Mouse (Mus musculus) heart, embryonic 10.5 days (tissue): ENCODE data around the gene Tas2r138. TPM values are rescaled to one million over a fixed set of nuclear protein-coding genes. Genes with fewer than 3 reads are reported as not detected.
"Not testable (repeated sequence)": the region's sequence is repeated elsewhere in the genome, so short reads cannot be mapped to it uniquely, and the experiment has no call there.

Experiments
- DNase-seq: peaks from one replicate; pipeline ENCODE4 v3.0.0-alpha.2; 2017; ENCODE audit warnings: low spot score
- H3K27ac ChIP-seq: fragments of 300-500 bp; sonication (generic); 2 replicates; pipeline ENCODE4 v1.5.1; 2016; ENCODE audit warnings: mild to moderate bottlenecking
- H3K27me3 ChIP-seq: fragments of 300-500 bp; sonication (generic); 2 replicates; pipeline ENCODE4 v1.6.1; 2016; ENCODE audit warnings: mild to moderate bottlenecking; ENCODE audit not compliant: poor library complexity, insufficient read depth, severe bottlenecking
- H3K36me3 ChIP-seq: fragments of 300-500 bp; sonication (generic); 2 replicates; pipeline ENCODE4 v1.6.1; 2016; ENCODE audit warnings: mild to moderate bottlenecking, moderate library complexity
- H3K4me1 ChIP-seq: fragments of 300-500 bp; sonication (generic); 2 replicates; pipeline ENCODE4 v1.6.1; 2016; ENCODE audit warnings: mild to moderate bottlenecking
- H3K4me3 ChIP-seq: fragments of 300-500 bp; sonication (generic); 2 replicates; pipeline ENCODE4 v1.5.1; 2016; ENCODE audit warnings: mild to moderate bottlenecking, moderate library complexity
- H3K9me3 ChIP-seq: fragments of 300-500 bp; sonication (generic); 2 replicates; pipeline ENCODE4 v1.6.1; 2016; ENCODE audit warnings: mild to moderate bottlenecking, moderate library complexity
- WGBS: fragments of 180-500 bp; shearing (Covaris S2); methylation state at CpG from one replicate; pipeline ENCODE4 v1.1.7; 2016; 5-methylcytosine and 5-hydroxymethylcytosine counted together
- polyA plus RNA-seq: library from polyadenylated mRNA; unstranded; fragments of >200 nt; fragmentation: Nextera tagmentation; extraction: Ambion mirVana; gene quantifications from 2 replicates; pipeline ENCODE4 v1.2.1, GENCODE M21; 2016

The Tas2r138 gene
- polyA plus RNA-seq, 1 experiment from 2014 or later, result not detected

DNA sequence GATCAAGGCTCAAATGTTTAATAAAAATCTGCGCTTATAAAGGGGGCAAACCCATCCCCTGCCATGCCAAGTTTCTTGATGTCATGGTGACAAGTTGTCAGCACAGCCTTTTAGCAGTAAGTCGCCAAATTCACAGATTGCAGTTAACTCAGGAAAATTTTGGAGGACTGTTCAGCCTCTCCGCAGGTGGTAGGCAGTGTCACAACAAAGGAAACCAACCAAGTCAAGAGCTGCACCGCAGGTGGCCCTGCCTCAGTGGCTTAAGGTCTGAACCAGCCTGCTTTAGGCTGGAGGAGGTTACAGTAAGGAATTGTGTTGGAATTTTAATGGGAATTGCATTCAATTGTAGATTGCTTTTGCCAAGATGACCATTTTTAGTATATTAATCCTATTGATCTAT is 14.6 kb downstream of the Tas2r138 start:
- H3K4me1 ChIP-seq, H3K27me3 ChIP-seq, H3K4me3 ChIP-seq, H3K36me3 ChIP-seq, H3K9me3 ChIP-seq, H3K27ac ChIP-seq, DNase-seq: not testable (repeated sequence)
- 29% methylated on average over 4 of the region's 4 CpGs for WGBS

GRCm38 (mm10) chr6:40594804-40595550 is 18.1 kb downstream of the Tas2r138 start:
- Histone ChIP-seq H3K27me3 (no peaks in the 10 kb centered on the region), H3K9me3 (no peaks in the 10 kb centered on the region), H3K36me3 (no peaks in the 10 kb centered on the region), H3K27ac (no peak overlapping the region), H3K4me3 (no peak overlapping the region), H3K4me1 (no peaks in the 10 kb centered on the region)
- DNase-seq, result no peak
- 76% methylated on average over 3 of the region's 3 CpGs for WGBS

DNA sequence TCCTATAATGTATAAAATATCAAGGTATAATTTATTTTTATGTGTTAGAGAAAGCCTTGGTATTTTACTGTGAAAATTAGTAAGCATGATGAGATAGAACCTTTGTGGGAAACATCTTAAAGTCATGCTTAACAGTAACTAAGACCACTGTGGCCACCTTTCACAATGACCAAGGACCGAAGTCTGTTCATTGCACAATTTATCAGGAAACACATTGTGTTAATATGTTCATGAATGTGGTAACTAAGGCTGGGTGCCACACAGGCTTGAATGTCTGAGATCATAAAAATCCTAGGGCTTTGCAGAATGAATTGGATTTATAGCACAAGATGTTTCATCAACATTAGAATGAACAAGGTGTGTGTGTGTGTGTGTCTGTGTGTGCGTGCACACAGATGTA is 24.8 kb downstream of the Tas2r138 start:
- Histone ChIP-seq H3K4me1 (no peaks in the 10 kb centered on the region), H3K27ac (no peak overlapping the region), H3K27me3 (no peaks in the 10 kb centered on the region), H3K4me3 (no peak overlapping the region), H3K9me3 (no peaks in the 10 kb centered on the region), H3K36me3 (no peaks in the 10 kb centered on the region)
- WGBS, result 86% methylated on average over 2 of the region's 2 CpGs
- DNase-seq, result no peak

- Histone ChIP-seq H3K4me1 (no peaks in the 10 kb centered on the region), H3K27me3 (no peaks in the 10 kb centered on the region), H3K4me3 (no peak within 1 kb of the TSS), H3K9me3 (no peaks in the 10 kb centered on the region), H3K36me3 (no peaks in the 10 kb centered on the region), H3K27ac (no peak within 1 kb of the TSS)
- DNase-seq, result no peak
- 64% methylated on average over 5 of the region's 5 CpGs for WGBS
Observed at GRCm38 (mm10) chr6:40585645-40586044, 27.5 kb downstream of the Tas2r138 start, which contains the start of gene Clec5a. Gene Clec5a (minus strand): TSS chr6:40585821.

DNA sequence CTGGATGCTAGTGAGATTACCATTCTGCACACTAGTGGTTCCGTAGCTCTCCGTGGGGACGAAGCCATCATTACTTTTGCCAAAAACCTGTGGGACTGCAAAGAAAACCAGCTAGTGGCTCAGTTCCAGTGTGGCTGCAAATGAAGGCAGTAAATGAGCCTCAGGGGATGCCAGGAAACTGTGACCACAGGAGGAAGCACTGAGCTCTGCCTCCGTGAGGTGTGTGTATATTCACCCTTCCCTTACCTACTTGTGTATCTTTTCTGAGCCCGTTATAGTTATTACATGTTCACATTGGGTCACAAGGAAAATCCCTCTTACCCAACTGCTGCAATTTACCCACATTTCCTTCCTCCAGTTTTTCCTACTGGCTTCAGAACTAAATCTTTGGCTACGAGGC is 28.8 kb downstream of the Tas2r138 start:
- H3K27ac ChIP-seq, result no peak overlapping the region
- WGBS, result 77% methylated on average over 6 of the region's 6 CpGs
- no peak for DNase-seq
- no peak overlapping the region for H3K4me3 ChIP-seq
- H3K9me3 ChIP-seq, result no peaks in the 10 kb centered on the region
- no peaks in the 10 kb centered on the region for H3K27me3 ChIP-seq
- no peaks in the 10 kb centered on the region for H3K36me3 ChIP-seq
- no peaks in the 10 kb centered on the region for H3K4me1 ChIP-seq

GRCm38 (mm10) chr6:40576305-40576704 is 36.8 kb downstream of the Tas2r138 start:
- Histone ChIP-seq H3K4me3 (no peak overlapping the region), H3K4me1 (no peaks in the 10 kb centered on the region), H3K27me3 (no peaks in the 10 kb centered on the region), H3K36me3 (no peaks in the 10 kb centered on the region), H3K27ac (no peak overlapping the region), H3K9me3 (no peaks in the 10 kb centered on the region)
- no peak for DNase-seq
- WGBS, result 79% methylated on average over 1 of the region's 1 CpGs

DNA sequence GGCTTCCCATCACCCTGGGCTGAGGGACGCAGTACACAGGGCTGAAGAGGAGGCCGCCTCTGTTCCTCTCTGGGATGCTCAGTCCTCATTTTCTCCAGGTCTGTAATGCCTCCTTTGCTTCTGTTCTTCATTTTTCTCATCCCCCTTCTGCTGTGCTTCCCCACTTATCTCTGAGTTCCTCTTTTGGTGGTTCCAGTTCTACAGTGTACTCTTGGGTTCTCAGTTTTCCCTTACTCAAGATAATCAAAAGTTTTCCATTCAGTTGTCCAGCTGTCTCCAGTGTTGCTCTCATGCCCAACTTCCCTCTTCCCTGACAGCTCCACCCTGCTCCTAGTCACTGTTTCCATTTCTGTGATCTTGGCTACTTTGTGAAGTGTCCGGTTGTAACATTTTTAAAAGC is 39.5 kb downstream of the Tas2r138 start:
- no peak overlapping the region for H3K27ac ChIP-seq
- 51% methylated on average over 3 of the region's 3 CpGs for WGBS
- no peak for DNase-seq
- no peak overlapping the region for H3K4me3 ChIP-seq
- H3K4me1 ChIP-seq, result no peaks in the 10 kb centered on the region
- H3K9me3 ChIP-seq, result no peaks in the 10 kb centered on the region
- H3K36me3 ChIP-seq, result no peaks in the 10 kb centered on the region
- no peaks in the 10 kb centered on the region for H3K27me3 ChIP-seq

DNA sequence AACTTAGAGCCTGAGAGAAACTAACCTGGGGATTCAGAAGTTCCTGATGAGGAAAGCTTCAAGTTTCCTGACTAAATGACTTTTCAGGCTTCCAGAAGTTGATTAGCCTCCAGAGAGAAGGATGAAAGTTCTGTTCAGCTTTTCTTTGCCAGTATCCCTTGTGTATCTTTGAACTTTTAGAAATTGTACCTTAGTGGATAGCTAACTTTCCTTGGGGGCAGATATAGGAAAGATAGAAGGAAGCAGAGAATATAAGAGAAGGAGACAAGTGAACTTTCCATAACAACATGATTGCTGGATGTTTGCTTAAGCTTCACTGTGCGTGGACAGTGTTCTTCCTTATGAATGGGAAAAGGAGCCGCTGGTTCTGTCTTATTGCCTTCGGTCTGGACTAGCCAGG is 43.9 kb downstream of the Tas2r138 start, which contains the start of gene Olfr460:
Gene Olfr460 (plus strand): TSS at position 301 of the 400 bp plus-strand sequence.
- H3K4me1 ChIP-seq, result no peaks in the 10 kb centered on the region
- H3K27ac ChIP-seq, result no peak within 1 kb of the TSS
- no peak for DNase-seq
- H3K4me3 ChIP-seq, result no peak within 1 kb of the TSS
- H3K36me3 ChIP-seq, result no peaks in the 10 kb centered on the region
- no peaks in the 10 kb centered on the region for H3K27me3 ChIP-seq
- WGBS, result 82% methylated on average over 3 of the region's 3 CpGs
- H3K9me3 ChIP-seq, result no peaks in the 10 kb centered on the region

Other genes with a start within 250 kb of the Tas2r138 start
- gene E330009J07Rik, start 177.2 kb downstream of the Tas2r138 start, polyA plus RNA-seq, result 3.6 and 6.8 TPM in 2 replicates
- gene Wee2, start 174.2 kb downstream of the Tas2r138 start, polyA plus RNA-seq, result 0.04 TPM in 1 of 2 replicates, not detected in the other
- gene Ssbp1, start 142.0 kb downstream of the Tas2r138 start, polyA plus RNA-seq, result 122 and 162 TPM in 2 replicates
- gene Tas2r137, start 122.1 kb downstream of the Tas2r138 start, polyA plus RNA-seq, result not detected in 2 replicates
- gene Tas2r108, start 119.8 kb downstream of the Tas2r138 start, polyA plus RNA-seq, result not detected in 2 replicates
- 0.41 TPM in 1 of 2 replicates, not detected in the other for gene Prss37, start 93.8 kb downstream of the Tas2r138 start, polyA plus RNA-seq
- gene Olfr461, start 58.3 kb downstream of the Tas2r138 start, polyA plus RNA-seq, result not detected in 2 replicates
- gene Olfr460, start 43.8 kb downstream of the Tas2r138 start, polyA plus RNA-seq, result not detected in 2 replicates
- 0.10 and 0.53 TPM in 2 replicates for gene Clec5a, start 27.5 kb downstream of the Tas2r138 start, polyA plus RNA-seq
- 0.02 and 0.24 TPM in 2 replicates for gene Mgam, start 15.5 kb upstream of the Tas2r138 start, polyA plus RNA-seq